Mouse (Mus musculus): ENCODE measurements around the gene Wdpcp. TPM values are rescaled to one million over a fixed set of nuclear protein-coding genes. Genes with fewer than 3 reads are reported as not detected.
"Not testable (repeated sequence)": the region's sequence is repeated elsewhere in the genome, so short reads cannot be mapped to it uniquely, and the experiment has no call there.

Wdpcp gene
- 1 to 10 TPM; 1.1 to 2.5 TPM for total RNA-seq (2021)
- long read RNA-seq, experiment 1, partial matches to known transcripts = 0 of 2 reads
- long read RNA-seq, experiment 1, other reads (novel, unspliced or antisense) = 2 of 2 reads
- long read RNA-seq, experiment 2, partial matches to known transcripts = 1 of 2 reads
- long read RNA-seq, experiment 2, other reads (novel, unspliced or antisense) = 0 of 2 reads

DNA sequence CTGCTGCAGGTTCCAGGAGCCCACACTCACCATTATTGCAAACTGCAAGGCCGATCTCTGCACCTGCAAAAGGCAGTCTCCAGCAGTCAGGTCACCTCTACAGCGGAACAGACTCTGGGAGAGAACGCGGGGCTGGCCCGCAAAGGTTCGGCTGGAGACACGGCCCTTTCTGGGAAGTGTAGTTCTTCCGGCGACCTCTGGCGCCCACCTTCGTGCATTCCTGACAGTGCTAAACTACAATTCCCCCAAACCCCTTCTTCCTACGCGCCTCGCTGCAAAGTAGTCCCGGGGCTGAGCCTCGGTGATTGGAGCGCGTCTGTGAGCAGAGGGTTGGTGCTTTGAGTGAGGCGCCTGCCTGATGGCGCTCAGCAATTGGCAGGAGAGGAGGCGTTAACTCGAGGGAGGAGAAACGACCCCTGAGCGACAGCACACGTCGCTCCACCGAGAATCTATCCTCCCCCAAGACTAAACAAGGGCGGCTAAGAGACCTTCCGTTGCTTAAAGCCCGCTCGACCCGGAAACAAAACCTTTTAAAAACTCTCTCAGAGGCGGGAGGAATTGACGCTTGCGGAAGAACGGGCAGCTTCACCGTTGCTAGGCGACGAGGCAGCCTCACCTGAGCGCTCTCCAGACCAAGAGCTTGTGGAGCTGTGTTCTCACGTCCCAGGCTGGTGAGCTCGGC lies at the start of gene Wdpcp, which contains the start of gene Mdh1:
Gene Wdpcp (plus strand): TSS at position 536 of the 682 bp plus-strand sequence.
Gene Mdh1 (minus strand): TSS at position 668 of the 682 bp plus-strand sequence.
- peak within 1 kb of the TSS; percentile 89 for H3K27ac ChIP-seq
- intact Hi-C loops (cut with DNase I) = no loop called here
- H3K4me3 ChIP-seq = peak within 1 kb of the TSS; percentile 92
- TF ChIP-seq CTCF (IDR thresholded peaks at IDR 0.05) = peak; percentile 25; the same call in 1 of the 2 replicates
- peak; percentile 96 for DNase-seq

DNA sequence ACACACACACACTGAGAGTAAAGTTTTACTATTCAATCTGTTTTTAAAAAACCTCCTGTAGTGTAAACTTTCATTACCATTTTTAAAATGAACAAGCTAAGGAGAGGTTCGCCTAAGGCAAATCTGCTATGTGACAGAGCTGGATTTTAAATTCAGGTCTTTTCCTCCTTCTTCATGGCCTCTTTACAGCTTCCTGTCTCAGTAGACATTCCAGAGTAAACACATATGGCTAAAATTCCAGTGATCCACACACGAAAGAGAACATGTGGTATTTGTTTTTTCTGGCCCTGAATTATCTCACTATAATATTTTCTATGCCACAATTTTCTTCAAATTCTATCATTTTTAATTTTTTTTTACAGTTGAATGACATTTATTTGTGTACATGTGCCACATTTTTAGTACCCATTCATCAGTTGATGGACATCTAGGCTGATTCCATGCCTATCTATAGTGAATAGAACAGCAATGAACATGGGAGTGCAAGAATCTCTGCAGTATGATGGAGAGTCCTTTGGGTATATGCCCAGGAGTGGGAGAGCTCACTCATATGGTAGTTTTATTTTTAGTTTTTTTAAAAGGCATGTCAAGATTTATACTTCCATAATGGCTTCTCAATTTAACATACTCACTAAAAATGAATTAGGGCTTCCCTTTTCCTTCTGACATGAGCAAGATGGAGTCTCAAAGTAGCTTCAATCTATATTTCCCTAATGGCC lies 43.2 kb upstream of the Wdpcp start:
- no peak for TF ChIP-seq CTCF (IDR thresholded peaks at IDR 0.05)
- Histone ChIP-seq H3K27ac (no peak overlapping the region), H3K4me3 (no peak overlapping the region)
- intact Hi-C loops (cut with DNase I) = no loop called here
- DNase-seq = no peak

GRCm38 (mm10) chr11:21530856-21531255 lies 41.2 kb upstream of the Wdpcp start:
- DNase-seq; H3K27ac ChIP-seq; H3K4me3 ChIP-seq; intact Hi-C loops (cut with DNase I): not testable (repeated sequence)

GRCm38 (mm10) chr11:21540072-21540471 lies 32.0 kb upstream of the Wdpcp start:
- no peak for DNase-seq
- intact Hi-C loops (cut with DNase I) = no loop called here
- Histone ChIP-seq H3K4me3 (no peak overlapping the region), H3K27ac (no peak overlapping the region)
- TF ChIP-seq CTCF (IDR thresholded peaks at IDR 0.05) = no peak

DNA sequence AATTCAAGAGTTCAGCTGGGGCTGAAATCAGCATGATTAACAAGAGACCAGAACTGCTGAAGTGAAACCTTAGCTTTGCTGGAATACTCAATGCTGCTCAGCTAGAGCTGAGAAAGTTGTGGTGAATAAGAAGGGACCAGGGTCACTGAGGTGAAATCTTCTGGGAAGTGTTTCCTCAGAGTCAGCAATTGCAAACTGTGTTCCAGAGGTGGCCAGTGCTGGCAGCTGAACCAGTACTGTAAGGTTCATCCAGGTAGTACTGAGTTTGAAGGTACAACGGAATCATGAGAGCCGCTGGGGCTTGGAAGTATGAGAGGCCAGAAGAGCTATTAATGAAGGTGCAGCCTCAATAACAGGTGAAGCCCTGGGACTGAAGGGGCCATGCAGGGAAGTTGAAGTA lies 31.4 kb upstream of the Wdpcp start:
- intact Hi-C loops (cut with DNase I) = no loop called here
- Histone ChIP-seq H3K27ac (no peak overlapping the region), H3K4me3 (no peak overlapping the region)
- TF ChIP-seq CTCF (IDR thresholded peaks at IDR 0.05) = no peak
- DNase-seq = no peak

DNA sequence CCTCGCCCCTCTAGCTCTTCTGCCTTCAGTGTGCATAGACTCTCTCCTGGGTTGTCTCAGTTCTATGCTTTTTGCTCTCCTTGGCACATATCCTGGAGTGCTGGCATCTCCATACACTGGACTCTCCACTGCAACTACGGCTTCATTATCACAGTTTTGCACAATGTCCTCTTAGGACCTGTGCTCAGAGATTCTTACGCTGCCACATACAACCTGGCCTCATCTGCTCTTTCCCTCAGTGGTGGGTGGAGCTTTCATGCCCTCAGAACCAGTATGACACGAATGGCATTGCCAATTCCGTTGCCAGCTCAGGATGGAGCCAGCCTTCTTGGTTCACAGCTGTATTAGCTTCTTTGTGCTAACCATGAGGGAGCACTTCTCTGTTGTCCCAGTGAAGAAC lies 29.3 kb upstream of the Wdpcp start:
- intact Hi-C loops (cut with DNase I) = no loop called here
- no peak overlapping the region for H3K27ac ChIP-seq
- H3K4me3 ChIP-seq = no peak overlapping the region
- DNase-seq = no peak
- no peak for TF ChIP-seq CTCF (IDR thresholded peaks at IDR 0.05)

GRCm38 (mm10) chr11:21545021-21545420 lies 27.0 kb upstream of the Wdpcp start:
- intact Hi-C loops (cut with DNase I) = no loop called here
- H3K4me3 ChIP-seq = no peak overlapping the region
- H3K27ac ChIP-seq = no peak overlapping the region
- no peak for TF ChIP-seq CTCF (IDR thresholded peaks at IDR 0.05)
- DNase-seq = no peak

GRCm38 (mm10) chr11:21545951-21546350 lies 26.1 kb upstream of the Wdpcp start:
- intact Hi-C loops (cut with DNase I) = no loop called here
- Histone ChIP-seq H3K27ac (no peak overlapping the region), H3K4me3 (no peak overlapping the region)
- DNase-seq = no peak
- no peak for TF ChIP-seq CTCF (IDR thresholded peaks at IDR 0.05)

DNA sequence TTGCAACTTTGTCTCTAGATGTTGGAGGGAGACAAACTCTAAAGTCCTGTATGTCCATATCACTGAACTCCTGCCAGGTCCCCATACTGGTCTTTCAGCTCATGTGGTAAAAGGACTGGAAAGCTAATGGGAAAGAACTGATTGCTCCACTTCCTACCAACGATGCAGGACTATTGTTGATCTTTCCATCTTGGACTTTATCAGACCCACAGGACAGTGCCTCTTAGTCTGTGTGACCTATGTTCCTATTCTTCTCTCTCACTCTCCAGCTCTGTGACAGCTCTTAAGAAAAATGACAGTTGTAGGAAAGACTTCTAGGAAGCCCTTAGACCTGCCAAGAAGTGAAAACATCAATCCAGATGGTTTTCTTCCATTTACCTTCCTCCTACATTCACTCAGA lies 25.4 kb upstream of the Wdpcp start:
- no peak overlapping the region for H3K27ac ChIP-seq
- no peak for DNase-seq
- intact Hi-C loops (cut with DNase I) = no loop called here
- no peak for TF ChIP-seq CTCF (IDR thresholded peaks at IDR 0.05)
- no peak overlapping the region for H3K4me3 ChIP-seq

DNA sequence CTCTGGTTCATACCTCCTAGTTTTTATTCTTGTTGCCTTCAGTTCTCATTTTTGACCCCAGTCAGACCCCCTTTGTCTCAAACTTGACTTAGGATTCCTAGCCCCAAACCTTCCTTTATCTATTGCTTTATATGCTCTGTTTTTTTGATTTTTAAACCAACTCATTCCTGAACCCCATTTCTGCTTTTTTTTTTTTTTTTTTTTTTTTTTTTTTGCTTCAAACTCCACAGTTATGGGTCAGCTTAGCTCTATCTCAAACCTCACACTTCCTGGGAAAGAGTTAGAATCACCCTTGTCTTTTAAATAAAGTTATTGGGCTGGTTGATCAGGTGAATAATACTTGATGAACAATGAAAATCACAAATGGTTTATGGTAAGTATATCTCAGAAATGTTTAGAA lies 24.5 kb upstream of the Wdpcp start:
- DNase-seq = no peak
- H3K4me3 ChIP-seq = no peak overlapping the region
- H3K27ac ChIP-seq = no peak overlapping the region
- TF ChIP-seq CTCF (IDR thresholded peaks at IDR 0.05) = no peak
- intact Hi-C loops (cut with DNase I) = no loop called here

- intact Hi-C loops (cut with DNase I) = no loop called here
- no peak for TF ChIP-seq CTCF (IDR thresholded peaks at IDR 0.05)
- Histone ChIP-seq H3K4me3 (no peak overlapping the region), H3K27ac (no peak overlapping the region)
- DNase-seq = no peak
Measured at GRCm38 (mm10) chr11:21549052-21549451, 23.0 kb upstream of the Wdpcp start.

DNA sequence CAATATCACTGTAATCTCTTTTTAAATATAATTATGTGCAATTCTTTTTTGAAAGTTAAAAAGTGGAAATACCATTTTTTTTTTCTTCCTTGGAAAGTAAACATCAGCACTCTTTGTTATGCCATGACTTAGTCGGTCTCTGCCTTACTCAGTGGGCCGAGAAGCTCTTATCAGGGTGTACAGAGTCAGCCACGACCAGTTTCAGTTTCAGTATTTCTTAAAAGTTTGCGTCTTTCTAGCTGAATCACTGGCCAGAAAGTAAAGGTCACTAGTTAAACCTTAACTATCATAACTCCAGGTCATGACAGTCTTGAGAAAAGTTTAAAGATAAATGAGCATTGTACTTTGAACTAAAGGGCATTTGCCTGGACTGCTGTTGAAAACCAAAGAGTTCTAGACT lies 22.3 kb upstream of the Wdpcp start:
- Histone ChIP-seq H3K27ac (no peak overlapping the region), H3K4me3 (no peak overlapping the region)
- TF ChIP-seq CTCF (IDR thresholded peaks at IDR 0.05) = no peak
- DNase-seq = no peak
- intact Hi-C loops (cut with DNase I) = no loop called here

Measured in gastrocnemius, adult 2 months (tissue).